Mouse (Mus musculus) myocyte (in vitro differentiated cells): Measurements from ENCODE around the gene Lpin2.

Source experiments
- CEBPB ChIP-seq: IDR thresholded peaks from 2 replicates; pipeline ENCODE4 v1.6.1; 2011; ENCODE audit warnings: mild to moderate bottlenecking, moderate library complexity; ENCODE audit not compliant: poor library complexity, insufficient read depth, severe bottlenecking
- E2F4 ChIP-seq: IDR thresholded peaks from one replicate; pipeline ENCODE4 v1.6.1; 2011; ENCODE audit warnings: mild to moderate bottlenecking, control low read depth, moderate library complexity; ENCODE audit not compliant: insufficient read depth
- MAX ChIP-seq: IDR thresholded peaks from one replicate; pipeline ENCODE4 v1.6.1; 2011; ENCODE audit warnings: low read depth, mild to moderate bottlenecking, control low read depth
- MYOG ChIP-seq, 3 experiments: IDR thresholded peaks; one replicate each; pipeline ENCODE4 v1.6.1; 2011; ENCODE audit warnings: control low read depth in 2 of 3, low read depth in 2 of 3, mild to moderate bottlenecking in 2 of 3; ENCODE audit not compliant: insufficient read length in 2 of 3, control insufficient read depth in 1 of 3, insufficient read depth in 1 of 3
- POLR2A ChIP-seq: IDR thresholded peaks from one replicate; pipeline ENCODE4 v1.6.1; 2011; ENCODE audit warnings: low read depth, mild to moderate bottlenecking, control low read depth, moderate library complexity; ENCODE audit not compliant: insufficient read length
- POLR2AphosphoS2 ChIP-seq: IDR thresholded peaks from one replicate; pipeline ENCODE4 v1.6.1; 2011; ENCODE audit warnings: low read depth, control low read depth; ENCODE audit not compliant: insufficient read length
- REST ChIP-seq: IDR thresholded peaks from one replicate; pipeline ENCODE4 v1.6.1; 2011; ENCODE audit warnings: mild to moderate bottlenecking, control low read depth, moderate library complexity; ENCODE audit not compliant: insufficient read depth, insufficient read length
- TCF12 ChIP-seq: IDR thresholded peaks from one replicate; pipeline ENCODE4 v1.6.1; 2011; ENCODE audit warnings: mild to moderate bottlenecking, control low read depth; ENCODE audit not compliant: poor library complexity, insufficient read depth, severe bottlenecking
- TCF3 ChIP-seq: IDR thresholded peaks from one replicate; pipeline ENCODE4 v1.6.1; 2011; ENCODE audit warnings: low read depth, control low read depth; ENCODE audit not compliant: insufficient read length
- USF1 ChIP-seq: IDR thresholded peaks from one replicate; pipeline ENCODE4 v1.6.1; 2011; ENCODE audit warnings: low read depth, mild to moderate bottlenecking, control low read depth, moderate library complexity

DNA sequence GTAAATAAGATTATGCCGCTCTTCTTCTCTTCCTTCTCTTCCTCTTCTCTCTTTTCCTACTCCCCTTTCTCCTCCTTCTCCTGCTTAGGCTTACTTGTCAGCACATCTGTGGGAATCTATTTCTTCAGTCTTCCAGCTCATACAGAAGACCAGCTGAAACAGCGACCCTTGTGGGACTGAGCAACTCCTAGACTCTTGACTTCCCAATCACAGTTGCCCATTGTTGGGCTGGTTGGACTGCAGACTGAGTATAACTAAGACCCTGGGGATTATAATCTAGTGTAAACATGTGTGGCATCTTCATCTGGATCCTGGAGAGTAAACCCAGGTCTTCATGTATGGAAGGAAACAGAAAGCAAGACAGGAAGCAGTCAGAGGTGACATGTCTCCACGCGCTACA is 1.8 kb upstream of the Lpin2 start:
- no peak for TF ChIP-seq E2F4
- no peak for TF ChIP-seq CEBPB
- no peak for TF ChIP-seq USF1
- no peak for TF ChIP-seq MAX
- TF ChIP-seq TCF12, result no peak
- no peak for TF ChIP-seq MYOG (IDR thresholded peaks at IDR 0.05; ENCODE audit: control insufficient read depth in 1 of 3, insufficient read depth in 1 of 3, insufficient read length in 2 of 3, low read depth in 2 of 3)
- no peak for TF ChIP-seq POLR2AphosphoS2
- no peak for TF ChIP-seq POLR2A
- TF ChIP-seq TCF3, result no peak
- TF ChIP-seq REST, result no peak
